Mouse (Mus musculus) urinary bladder, adult 18-20 months (tissue): Measurements from ENCODE around the gene Sh3bgrl.

Experiments
- DNase-seq, 2 experiments: peaks; one replicate each; pipeline ENCODE4 v3.0.0; 2022; ENCODE audit warnings: low spot score in 2 of 2, mixed read lengths in 2 of 2

Gene Sh3bgrl

DNA sequence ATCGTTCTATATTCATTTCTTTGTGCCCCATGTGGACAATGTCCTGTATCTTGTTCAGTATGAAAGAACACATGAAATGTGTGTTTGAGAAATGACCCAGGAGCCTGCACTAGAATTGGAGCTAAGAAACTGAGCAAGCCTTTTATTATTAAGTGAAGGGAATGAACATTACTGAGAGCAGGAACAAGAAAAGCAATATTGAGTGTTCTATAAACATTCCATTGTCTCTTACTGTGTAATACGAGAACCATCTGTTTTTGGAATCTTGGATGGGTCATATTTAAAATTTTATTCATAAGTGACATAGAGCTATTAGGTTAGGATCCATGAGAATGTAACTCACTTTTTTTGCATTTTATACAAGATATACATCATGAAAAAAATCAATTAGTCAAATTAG is 36.7 kb downstream of the Sh3bgrl start:
- DNase-seq: no peak

DNA sequence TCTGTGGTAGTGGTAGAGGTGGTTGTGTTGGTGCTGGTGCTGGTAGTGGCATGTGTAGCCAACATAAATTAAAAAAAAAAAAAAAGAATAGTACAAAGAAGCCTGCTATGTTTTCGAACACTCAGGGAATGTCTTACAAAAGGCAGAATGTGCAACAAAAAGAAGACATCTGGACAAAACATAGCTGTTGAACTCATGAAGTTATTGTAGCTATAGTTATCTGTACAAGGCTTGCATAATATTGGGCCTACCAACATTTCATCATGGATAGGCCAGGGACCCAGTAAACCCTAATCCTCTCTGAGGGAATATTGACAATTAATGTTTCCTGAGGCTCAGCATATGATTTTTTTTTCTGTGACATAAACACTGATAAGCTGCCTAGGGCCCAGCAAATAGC is 37.3 kb downstream of the Sh3bgrl start:
- no peak for DNase-seq

DNA sequence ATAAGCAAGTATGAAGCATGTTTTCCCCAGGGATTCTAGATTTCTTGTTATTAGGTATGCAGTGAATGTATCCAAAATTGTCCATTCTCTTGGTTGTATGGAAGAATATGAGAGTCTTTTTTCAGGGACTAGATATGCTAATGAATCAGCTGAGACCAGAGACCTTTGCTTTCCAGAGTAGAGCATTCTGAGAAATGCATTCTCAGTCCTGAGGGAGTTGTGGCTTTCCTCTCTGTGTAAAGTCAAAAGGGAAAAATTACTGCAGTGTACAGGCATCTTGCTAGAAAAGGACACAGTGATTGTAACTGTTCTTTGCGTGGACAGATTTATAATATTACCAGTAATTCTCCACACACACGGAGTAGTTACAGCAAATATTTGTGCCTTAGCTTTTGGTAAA is 38.3 kb downstream of the Sh3bgrl start:
- DNase-seq: no peak

DNA sequence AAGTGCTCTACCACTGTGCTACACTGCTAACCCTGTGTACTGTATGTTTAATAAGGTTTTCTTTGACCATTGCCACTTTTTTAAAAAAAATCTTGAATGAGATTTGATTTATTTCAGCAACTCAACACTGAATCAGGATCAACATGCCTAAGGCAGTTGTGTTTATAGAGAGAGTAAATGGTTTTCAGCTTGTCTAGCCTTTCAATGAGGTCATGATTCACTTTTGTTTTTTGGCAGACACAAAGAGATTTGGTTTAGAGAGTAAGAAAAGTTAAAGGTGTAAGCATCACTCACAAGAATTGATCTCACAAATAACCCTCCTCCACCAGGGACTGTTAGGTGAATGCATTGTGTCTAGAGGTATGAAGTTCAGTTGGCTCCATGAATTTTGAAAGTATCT is 41.1 kb downstream of the Sh3bgrl start:
- no peak for DNase-seq

DNA sequence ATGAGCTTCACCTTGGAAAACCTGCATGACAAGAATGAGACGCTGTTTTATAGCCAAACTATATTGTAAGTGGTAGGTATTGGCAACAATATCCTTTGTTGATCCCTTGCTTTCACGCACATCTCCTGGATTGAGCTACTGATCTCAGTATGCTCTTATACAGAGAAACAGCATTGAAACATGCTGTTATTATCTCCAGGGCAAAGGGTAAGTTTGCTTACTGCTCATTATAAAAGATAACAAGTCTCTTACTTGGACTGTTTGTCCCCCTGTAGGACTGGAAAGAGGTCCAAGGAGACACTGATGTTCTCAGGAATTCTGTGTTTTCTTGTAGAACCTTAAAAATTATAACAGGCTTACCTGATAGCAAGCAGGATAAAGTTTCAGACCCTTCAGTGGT is 41.7 kb downstream of the Sh3bgrl start:
- no peak for DNase-seq

DNA sequence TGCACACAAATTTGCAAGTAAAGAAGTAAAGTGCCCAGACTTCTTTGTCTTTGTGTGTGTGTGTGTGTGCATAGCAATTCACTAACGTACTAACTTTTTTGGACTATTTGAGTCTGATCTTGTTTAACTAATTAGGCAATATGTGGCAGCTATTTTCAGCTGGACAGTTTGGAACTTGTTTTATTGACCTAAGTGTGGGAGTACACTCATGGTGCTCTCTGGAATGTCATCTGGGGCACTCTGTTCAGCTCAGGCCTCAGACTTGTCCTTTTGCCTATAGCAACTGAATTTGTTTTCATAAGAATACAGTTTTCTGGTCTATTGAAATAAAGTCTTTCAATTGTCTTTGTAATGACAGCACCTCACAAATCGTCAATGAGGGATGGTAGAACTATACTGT is 42.1 kb downstream of the Sh3bgrl start:
- DNase-seq: no peak

DNA sequence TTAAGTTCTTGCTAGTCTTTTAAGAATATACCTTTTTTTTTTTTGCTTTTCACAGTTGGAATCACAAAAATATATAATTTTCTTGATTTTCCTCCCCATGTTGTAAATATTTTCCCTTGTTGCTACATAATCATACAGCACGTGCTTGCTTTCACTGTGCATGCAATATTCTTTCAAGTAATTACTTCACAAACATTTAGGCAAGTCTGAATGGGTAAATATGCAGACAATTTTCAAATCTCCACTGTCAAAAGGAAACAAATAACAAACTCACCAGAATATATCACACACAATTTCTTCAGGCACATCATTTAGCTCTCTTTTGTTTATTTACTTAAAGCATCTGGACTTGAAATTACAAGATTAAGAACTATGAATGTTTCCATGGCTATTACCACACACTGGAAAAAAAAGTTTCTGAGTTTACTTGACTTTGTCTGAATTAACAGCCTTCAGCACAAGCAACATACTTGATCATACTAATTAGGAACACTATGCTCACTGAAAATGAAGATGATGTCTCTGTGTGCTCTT is 46.2 kb downstream of the Sh3bgrl start:
- no peak for DNase-seq

DNA sequence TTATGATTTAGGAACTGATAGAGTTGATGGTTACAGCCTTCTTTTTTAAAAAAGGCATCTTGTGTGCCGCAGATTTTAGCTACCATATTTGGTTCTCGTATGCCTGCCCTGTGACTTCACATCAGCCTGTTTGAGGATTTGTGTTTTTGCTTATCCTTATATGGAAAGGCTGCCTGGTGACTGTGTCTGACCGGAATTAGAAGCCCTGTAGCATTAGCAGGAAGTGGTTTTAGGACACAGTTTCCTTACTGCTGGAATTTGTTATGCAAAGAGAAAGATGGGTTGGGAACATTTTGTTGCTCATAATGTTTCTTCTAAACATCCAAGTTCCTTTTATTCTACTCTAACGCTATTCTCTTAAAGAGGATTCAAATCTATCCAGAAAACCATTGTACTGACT is 47.1 kb downstream of the Sh3bgrl start:
- DNase-seq: no peak

DNA sequence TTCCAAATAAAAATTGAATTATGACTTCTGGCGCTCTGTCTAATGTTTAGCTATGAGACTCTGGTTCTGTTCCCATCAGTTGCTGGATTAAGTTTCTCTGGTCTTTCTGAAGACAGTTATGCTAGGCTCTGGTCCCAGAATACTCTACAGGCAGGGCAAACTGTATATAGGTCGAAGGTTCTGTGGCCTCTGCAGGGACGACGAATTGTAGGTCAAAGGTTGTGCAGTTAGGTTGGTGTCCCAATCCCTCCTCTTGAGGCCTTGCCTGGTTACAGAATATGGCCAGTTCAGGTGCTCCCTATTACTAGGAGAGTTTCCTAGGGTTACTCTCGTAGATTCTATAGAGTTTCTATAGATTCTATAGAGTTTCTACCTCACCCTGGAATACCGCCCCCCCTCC is 50.6 kb downstream of the Sh3bgrl start:
- no peak for DNase-seq

DNA sequence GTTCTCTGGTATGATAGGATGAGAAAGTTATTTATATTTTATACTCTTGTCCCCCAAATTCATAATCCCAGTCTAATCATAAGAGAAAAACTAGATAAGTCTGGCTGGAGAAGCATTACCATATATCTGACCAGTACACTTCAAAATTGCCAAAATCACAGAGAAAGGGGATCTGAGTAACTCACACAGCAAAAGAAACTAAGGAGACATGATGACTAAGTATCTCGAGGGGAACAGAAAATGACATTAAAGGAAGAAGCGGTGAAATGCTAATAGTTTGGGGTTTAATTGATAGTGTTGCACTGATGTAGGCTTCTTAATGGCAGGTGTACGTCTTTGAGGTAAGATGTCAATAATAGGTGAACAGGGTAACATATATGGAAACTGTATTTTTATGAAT is 51.9 kb downstream of the Sh3bgrl start:
- no peak for DNase-seq

DNA sequence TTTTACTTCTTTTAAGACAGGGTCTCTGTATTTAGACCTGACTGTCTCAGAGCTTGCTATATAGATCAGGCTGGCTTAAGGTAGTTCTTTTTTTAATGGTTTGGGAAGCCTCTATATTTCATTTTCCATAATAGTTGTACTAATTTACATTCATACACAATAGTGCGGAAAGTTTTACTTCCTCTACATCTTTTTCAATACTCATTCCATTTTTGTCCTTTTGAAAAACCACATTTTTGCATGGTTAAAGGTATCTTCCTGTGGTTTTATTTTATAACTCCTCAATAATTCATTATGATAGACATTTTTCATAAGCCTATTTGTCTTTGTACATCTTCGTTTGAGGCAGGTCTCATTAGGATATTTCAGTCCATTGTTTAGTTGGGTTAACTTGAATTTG is 56.1 kb downstream of the Sh3bgrl start:
- no peak for DNase-seq

DNA sequence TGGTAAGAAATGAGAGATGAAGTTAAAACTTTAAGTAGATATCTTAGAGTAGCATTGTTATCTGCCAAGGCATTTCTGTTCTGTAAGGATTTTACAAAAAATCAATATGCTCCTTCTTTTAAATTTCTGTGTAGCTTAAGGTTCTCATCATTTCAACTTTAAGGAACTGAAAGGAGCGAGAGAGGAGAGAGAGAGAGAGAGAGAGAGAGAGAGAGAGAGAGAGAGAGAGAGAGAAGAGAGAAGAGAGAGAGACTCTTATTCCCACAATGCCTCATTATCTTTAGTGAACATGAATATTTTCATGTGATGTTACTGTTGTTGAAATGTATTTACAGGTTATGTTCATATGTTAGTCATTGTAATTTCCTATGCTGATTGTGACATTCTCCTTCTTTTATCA is 65.2 kb downstream of the Sh3bgrl start:
- DNase-seq: no peak

DNA sequence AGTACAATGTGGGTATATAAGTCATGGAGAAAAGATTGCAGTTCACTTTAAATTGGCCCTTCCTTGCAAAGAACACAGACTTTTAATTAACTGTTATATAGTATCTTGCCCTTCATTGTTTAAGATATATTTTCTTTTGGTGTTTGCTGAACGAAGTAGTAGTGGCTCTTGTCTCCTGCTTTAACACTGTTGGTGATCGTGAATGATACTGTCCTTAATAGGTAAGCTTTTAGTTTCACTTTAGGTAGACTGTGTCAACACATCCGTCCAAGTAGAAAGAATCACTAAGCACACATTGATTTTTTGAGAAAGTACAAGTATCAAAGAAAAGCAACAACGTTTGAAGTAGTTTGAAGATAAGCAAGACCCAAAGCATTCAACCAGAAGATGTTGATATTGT is 65.7 kb downstream of the Sh3bgrl start:
- no peak for DNase-seq

DNA sequence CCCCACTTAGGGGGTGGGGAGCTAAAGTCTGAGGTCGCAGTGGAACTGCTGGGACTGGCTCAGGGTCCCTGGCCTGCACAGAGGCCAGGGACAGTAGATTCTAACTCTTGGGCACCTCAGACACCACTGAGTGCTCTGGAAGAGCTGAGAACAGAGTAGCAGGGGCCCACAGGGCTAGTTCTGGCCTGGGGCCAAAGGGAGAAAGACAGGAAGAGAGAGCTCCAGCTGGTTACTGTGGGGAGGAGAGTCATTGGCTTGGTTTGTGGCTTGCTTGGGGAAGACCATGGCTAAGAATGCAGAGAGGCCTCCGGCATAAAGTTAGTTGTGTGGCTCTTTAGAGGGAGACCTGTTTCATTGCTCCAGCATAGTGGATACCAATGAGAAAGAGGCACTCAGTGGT is 79.9 kb downstream of the Sh3bgrl start:
- DNase-seq: no peak

DNA sequence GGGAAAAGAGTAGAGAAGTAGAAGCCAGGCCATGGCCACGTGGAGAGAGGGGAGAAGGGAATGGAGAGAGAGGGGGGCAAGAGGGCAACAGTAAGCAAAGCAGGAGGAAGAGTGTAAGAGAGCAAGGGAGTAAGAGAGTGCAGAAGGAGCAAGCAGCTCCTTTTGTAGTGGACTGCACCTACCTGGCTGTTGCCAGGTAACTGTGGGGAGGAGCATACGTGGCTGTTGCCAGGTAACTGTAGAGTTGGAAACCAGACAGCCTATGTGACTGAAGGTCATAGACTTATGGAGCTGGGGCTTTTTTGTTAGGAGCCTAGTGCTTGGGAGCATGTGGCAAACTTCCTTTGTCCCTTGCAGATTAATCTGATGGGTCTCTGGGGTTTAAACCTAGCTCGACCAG is 80.3 kb downstream of the Sh3bgrl start:
- no peak for DNase-seq

DNA sequence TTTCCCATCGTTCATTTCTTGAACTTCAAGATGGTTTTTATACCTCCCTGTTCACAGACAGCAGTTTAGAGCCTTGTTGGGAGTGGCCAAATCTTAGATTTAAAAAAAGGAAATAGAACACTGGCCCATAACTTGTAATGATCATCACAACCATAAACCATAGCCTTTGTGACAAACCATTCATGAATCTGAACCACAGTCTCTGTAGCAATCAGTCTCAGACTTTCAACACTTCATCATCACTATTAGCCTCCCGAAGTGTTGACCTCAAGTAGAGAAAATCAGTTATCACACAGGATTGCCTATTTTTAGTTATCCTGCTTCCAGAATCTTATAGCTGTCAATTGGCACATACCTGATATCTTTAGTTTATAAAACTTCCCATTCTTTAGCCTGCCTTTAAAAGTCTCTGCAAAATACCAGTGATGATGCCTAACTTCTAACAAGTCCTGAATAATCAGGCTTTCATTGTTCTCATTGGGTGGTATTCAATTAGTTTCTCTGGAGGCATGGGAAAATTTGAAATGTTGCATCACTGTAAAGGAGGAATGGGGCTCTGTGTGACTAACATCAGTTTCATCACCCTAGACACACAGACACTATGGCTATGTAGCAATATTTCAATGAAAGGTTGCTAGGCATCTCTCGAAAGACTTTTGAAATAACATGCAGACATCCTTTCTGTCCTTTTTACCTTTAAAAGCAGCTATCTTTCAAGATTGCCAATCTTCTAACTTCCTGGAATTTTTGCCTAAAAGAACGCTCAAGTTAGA is 89.7 kb downstream of the Sh3bgrl start:
- no peak for DNase-seq

DNA sequence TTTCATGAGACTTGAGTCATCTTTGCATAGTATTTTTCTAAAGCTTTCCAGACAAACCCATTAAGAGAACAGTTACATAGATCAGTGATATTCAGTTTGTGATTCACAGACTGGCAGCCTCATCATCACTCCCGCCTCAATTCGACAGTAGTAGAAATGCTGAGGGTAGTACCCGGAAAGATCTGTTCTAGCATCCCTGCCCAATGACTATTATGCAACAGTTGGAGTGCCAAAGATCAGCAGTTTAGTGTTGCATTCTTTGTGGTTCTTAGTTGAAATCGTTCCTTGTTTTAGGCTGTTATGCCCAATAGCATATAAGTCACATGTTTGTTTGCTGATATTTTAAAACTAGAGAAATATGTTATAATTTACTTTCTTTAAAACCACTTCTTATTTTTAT is 94.4 kb downstream of the Sh3bgrl start:
- no peak for DNase-seq

DNA sequence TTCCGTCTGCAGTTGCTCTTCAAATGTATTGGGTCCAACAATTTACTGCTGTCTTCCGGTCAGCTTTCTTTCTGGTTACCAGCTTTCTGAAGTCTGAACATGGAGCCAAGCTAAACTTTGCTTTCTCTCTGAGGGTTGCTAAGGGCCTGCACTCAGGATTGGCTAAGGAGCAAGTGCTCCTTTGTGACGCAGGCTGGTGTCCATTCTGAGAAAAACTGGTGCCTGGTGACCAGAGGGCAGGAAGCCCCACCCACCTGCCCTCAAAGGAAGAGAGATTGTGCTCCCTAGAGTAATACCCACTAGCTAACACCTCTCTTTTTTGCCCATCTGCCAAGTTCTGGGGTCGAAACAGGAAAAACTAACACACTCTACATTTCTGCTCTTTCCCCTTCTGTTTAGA is 95.8 kb downstream of the Sh3bgrl start:
- DNase-seq: no peak

DNA sequence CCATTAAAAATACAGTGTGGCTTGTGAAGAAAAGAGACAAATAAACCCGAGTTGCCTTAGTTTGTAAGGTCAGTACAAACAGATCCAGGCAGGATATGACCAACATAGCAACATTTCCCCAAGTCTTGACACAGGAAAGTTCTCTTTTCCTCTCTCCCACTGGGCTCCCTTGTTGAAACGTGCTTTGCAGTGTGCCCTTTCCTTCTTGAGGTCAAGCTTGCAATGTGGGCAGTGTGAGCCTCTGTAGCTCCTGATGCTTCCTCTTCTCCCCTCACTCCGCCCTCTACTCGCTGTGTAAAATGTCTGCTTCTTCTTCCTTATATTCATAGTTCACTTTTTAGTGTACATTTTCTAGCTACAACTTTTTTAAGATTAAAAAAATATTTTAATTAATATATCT is 96.3 kb downstream of the Sh3bgrl start:
- DNase-seq: no peak

DNA sequence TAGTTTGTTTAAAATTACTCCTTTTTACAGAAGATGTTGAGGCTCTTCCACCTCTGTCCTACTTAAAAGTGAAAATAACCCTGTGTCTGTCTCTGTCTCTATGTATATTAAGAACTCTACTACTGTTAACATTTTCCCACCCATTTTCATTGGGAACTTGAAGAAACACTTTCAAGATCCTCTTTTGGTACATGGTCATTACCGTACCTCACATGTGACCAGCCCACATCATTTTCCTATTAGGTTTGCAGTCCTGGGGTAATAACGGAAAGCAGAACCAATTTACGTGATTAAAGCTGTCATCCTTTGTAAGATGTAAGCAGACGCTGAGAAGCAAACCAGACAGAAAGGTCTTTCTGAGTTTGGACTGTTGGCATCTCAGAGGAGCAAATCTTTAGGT is 101.3 kb downstream of the Sh3bgrl start, which contains the start of gene Gm6377:
Gene Gm6377, plus strand, starts transcription at position 289 of the 400 bp plus-strand sequence.
- no peak for DNase-seq

DNA sequence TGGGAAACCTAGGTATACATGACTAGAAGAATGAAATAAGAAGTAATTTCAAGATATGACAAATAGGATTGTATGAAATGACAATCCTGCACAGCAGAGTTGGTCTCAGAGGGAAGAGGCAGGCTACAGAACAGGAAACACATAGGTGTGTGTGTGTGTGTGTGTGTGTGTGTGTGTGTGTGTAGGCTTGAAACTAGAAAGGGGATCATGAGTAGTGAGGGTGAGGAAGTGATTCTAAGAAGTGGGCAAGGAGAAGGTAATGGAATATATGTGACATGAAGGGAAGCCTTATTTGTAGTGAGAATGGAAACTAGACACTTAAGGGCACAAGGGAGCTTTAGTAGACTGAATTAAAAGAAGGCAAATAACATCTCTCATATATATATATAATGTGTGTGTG is 112.7 kb downstream of the Sh3bgrl start:
- DNase-seq: no peak

DNA sequence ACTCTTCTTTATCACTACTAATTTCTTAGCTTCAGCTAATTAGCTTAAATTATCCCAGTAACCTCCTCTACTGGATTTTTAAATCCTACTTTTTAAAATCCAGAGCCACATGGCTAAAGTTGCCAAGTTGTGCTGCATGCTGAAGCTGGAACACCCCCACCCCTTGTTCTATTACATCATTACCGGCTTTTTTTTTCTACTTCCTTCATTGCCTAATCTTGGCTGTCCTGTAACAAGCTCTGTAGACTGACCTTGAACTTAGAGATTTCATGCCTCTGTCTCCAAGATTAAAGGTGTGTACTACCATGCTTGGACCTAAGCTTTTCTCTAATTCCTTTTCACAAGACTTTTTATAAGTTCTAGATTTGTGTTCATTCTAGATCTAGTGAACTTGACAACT is 133.6 kb downstream of the Sh3bgrl start:
- no peak for DNase-seq

DNA sequence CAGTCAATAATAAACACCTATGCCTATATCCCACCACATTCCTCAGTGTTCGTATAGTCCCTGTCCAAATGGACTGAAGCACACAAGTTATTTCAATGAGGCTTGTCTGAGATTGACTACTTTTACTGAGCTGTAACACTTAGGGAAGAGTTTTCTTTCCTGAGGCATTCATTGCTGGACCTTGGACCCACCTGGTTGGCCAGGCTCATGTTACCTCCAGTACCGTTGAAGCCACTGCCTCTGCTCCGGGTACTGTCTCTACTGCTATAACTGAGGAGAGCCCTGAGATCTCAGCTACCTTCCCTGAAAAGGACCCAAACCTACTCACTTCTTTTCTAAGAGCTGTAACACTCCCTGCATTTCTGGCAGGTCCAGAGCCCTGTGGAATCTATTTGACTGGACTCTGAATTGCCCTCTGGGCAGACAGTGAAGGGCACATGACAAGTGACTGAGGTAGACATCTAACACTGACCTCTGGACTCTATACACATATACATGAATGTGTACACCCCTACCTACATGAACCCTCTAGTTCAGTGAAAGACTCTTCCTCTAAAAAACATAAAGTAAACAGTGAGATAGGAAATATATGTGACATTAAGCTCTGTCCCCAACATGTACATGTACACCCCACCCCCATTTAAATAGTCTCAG is 140.3 kb downstream of the Sh3bgrl start:
- no peak for DNase-seq
